Mouse (Mus musculus) embryo, embryonic 11 days (tissue): Measurements from ENCODE around the gene Ptprt.

Experiments
- DNase-seq: peaks from one replicate; pipeline ENCODE4 v3.0.0-alpha.2; 2015

Ptprt gene

GRCm38 (mm10) chr2:162401316-162402100, 259.4 kb downstream of the Ptprt start:
- no peak for DNase-seq

- DNase-seq = no peak
Observed at GRCm38 (mm10) chr2:162394601-162395000, 266.3 kb downstream of the Ptprt start.

- DNase-seq = no peak
Observed at GRCm38 (mm10) chr2:162391834-162392233, 269.1 kb downstream of the Ptprt start.

GRCm38 (mm10) chr2:162377309-162377708, 283.6 kb downstream of the Ptprt start:
- no peak for DNase-seq

- no peak for DNase-seq
Observed at GRCm38 (mm10) chr2:162349047-162349446, 311.9 kb downstream of the Ptprt start.

- no peak for DNase-seq
Observed at GRCm38 (mm10) chr2:162341846-162342245, 319.1 kb downstream of the Ptprt start.

GRCm38 (mm10) chr2:162340231-162340630, 320.7 kb downstream of the Ptprt start:
- DNase-seq = peak; percentile 10

GRCm38 (mm10) chr2:162332066-162332683, 328.8 kb downstream of the Ptprt start:
- no peak for DNase-seq

- no peak for DNase-seq
Observed at GRCm38 (mm10) chr2:162329430-162329829, 331.5 kb downstream of the Ptprt start.

GRCm38 (mm10) chr2:162322411-162322810, 338.5 kb downstream of the Ptprt start:
- no peak for DNase-seq

GRCm38 (mm10) chr2:162307996-162308395, 353.0 kb downstream of the Ptprt start:
- peak; percentile 34 for DNase-seq

- no peak for DNase-seq
Observed at GRCm38 (mm10) chr2:162294070-162294469, 366.9 kb downstream of the Ptprt start.

- no peak for DNase-seq
Observed at GRCm38 (mm10) chr2:162282606-162283005, 378.3 kb downstream of the Ptprt start.

- peak; percentile 26 for DNase-seq
Observed at GRCm38 (mm10) chr2:162282121-162282520, 378.8 kb downstream of the Ptprt start.

GRCm38 (mm10) chr2:162273826-162274225, 387.1 kb downstream of the Ptprt start:
- no peak for DNase-seq

- no peak for DNase-seq
Observed at GRCm38 (mm10) chr2:162251272-162251671, 409.7 kb downstream of the Ptprt start.

- DNase-seq = no peak
Observed at GRCm38 (mm10) chr2:162248296-162248695, 412.7 kb downstream of the Ptprt start.

GRCm38 (mm10) chr2:162222476-162222875, 438.5 kb downstream of the Ptprt start:
- DNase-seq = no peak

- no peak for DNase-seq
Observed at GRCm38 (mm10) chr2:162220586-162220985, 440.4 kb downstream of the Ptprt start.

GRCm38 (mm10) chr2:162219507-162219906, 441.4 kb downstream of the Ptprt start:
- no peak for DNase-seq

GRCm38 (mm10) chr2:162217896-162218295, 443.1 kb downstream of the Ptprt start:
- DNase-seq = no peak

- DNase-seq = no peak
Observed at GRCm38 (mm10) chr2:162212397-162212796, 448.6 kb downstream of the Ptprt start.

GRCm38 (mm10) chr2:162210564-162210963, 450.4 kb downstream of the Ptprt start:
- DNase-seq = no peak

- DNase-seq = no peak
Observed at GRCm38 (mm10) chr2:162197316-162197715, 463.6 kb downstream of the Ptprt start.
